ENCODE assay signal across 22 mouse cellular contexts in genomic region chr9:32043344-32043743, GRCm38 (mm10).
"Had no signal": no experiment of that assay in that cellular context is flagged by ENCODE, and none has a peak within 500 bp of the region (broad histone marks: within the 10 kb centered on the region; RNA-seq: fewer than 3 reads in every experiment).

No protein-coding gene starts in this region.

- H3K4me2 ChIP-seq: intestine, embryonic 15.5 days; limb, embryonic 13.5 days; liver, embryonic 12.5 days; liver, embryonic 15.5 days; lung, embryonic 15.5 days; midbrain, embryonic 13.5 days; neural tube, embryonic 13.5 days had no signal

- H3K4me3 ChIP-seq: intestine, embryonic 15.5 days; layer of hippocampus, adult 2 months; limb, embryonic 10.5 days; limb, embryonic 13.5 days; liver, embryonic 12.5 days; liver, embryonic 15.5 days; lung, embryonic 15.5 days; megakaryocyte, embryonic 14.5 days; midbrain, embryonic 10.5 days; midbrain, embryonic 13.5 days; myocyte; neural tube, embryonic 13.5 days had no signal

- H3K4me1 ChIP-seq: intestine, embryonic 15.5 days; limb, embryonic 13.5 days; liver, embryonic 15.5 days; lung, embryonic 15.5 days; megakaryocyte, embryonic 14.5 days had no signal

- H3K9ac ChIP-seq: intestine, embryonic 15.5 days; limb, embryonic 13.5 days; liver, embryonic 12.5 days; liver, embryonic 15.5 days; lung, embryonic 15.5 days; midbrain, embryonic 13.5 days; neural tube, embryonic 13.5 days had no signal

- H3K9me3 ChIP-seq: intestine, embryonic 15.5 days; limb, embryonic 10.5 days; limb, embryonic 13.5 days; liver, embryonic 12.5 days; liver, embryonic 15.5 days; lung, embryonic 15.5 days; megakaryocyte, embryonic 14.5 days; midbrain, embryonic 10.5 days; midbrain, embryonic 13.5 days; neural tube, embryonic 13.5 days had no signal

- DNase-seq: layer of hippocampus, adult 9-11 months; liver; lung, adult 18-20 months; lung, postnatal 10 days; lung, postnatal 36 days; retina, postnatal 1 day; thymus, adult 18-20 months; thymus, postnatal 14 days; thymus, postnatal 4 days had no signal

- H3K27me3 ChIP-seq: intestine, embryonic 15.5 days; limb, embryonic 13.5 days; liver, embryonic 12.5 days; liver, embryonic 15.5 days; lung, embryonic 15.5 days; megakaryocyte, embryonic 14.5 days; midbrain, embryonic 13.5 days; neural tube, embryonic 13.5 days had no signal

- H3K36me3 ChIP-seq: intestine, embryonic 15.5 days; limb, embryonic 10.5 days; limb, embryonic 13.5 days; liver, embryonic 12.5 days; liver, embryonic 15.5 days; lung, embryonic 15.5 days; midbrain, embryonic 13.5 days; neural tube, embryonic 13.5 days had no signal

- H3K27ac ChIP-seq: intestine, embryonic 15.5 days; limb, embryonic 10.5 days; limb, embryonic 13.5 days; liver, embryonic 12.5 days; liver, embryonic 15.5 days; lung, embryonic 15.5 days; midbrain, embryonic 10.5 days; midbrain, embryonic 13.5 days; neural tube, embryonic 13.5 days had no signal

- ATAC-seq: intestine, embryonic 15.5 days; liver, embryonic 12.5 days; midbrain, embryonic 13.5 days; midbrain, embryonic 16.5 days had no signal
